Mouse (Mus musculus) megakaryocyte, embryonic 14.5 days (primary cell): ENCODE data around the gene Coa7.

Source experiments
- FLI1 ChIP-seq: IDR thresholded peaks from 2 replicates; pipeline ENCODE4 v1.6.1; 2012; ENCODE audit warnings: low read length, inconsistent platforms, mixed read lengths
- GATA1 ChIP-seq: IDR thresholded peaks from 3 replicates; pipeline ENCODE4 v1.6.1; 2012; ENCODE audit warnings: mixed read lengths, low read length, inconsistent platforms, borderline replicate concordance

GRCm38 (mm10) chr4:108345826-108346225, 17.9 kb downstream of the Coa7 start:
- no peak for TF ChIP-seq GATA1
- no peak for TF ChIP-seq FLI1
